Mouse (Mus musculus) kidney, embryonic 15.5 days (tissue): ENCODE results near the gene Osbpl11. TPM values are rescaled to one million over a fixed set of nuclear protein-coding genes. Genes with fewer than 3 reads are reported as not detected.

Source experiments
- ATAC-seq: fragments of 200-750 bp; cut with Nextera tagmentation; replicated peaks from 2 replicates; pipeline ENCODE4 v1.8.0; 2017; ENCODE audit warnings: moderate TSS enrichment; ENCODE audit not compliant: low FRiP score
- H3K27ac ChIP-seq: fragments of 300-500 bp; sonication (generic); 2 replicates; pipeline ENCODE4 v1.5.1; 2015; ENCODE audit warnings: mild to moderate bottlenecking, inconsistent platforms
- H3K27me3 ChIP-seq: fragments of 300-500 bp; sonication (generic); 2 replicates; pipeline ENCODE4 v1.6.1; 2015; ENCODE audit warnings: inconsistent platforms
- H3K36me3 ChIP-seq: fragments of 300-500 bp; sonication (generic); 2 replicates; pipeline ENCODE4 v1.6.1; 2015; ENCODE audit warnings: inconsistent platforms
- H3K4me1 ChIP-seq: fragments of 300-500 bp; sonication (generic); 2 replicates; pipeline ENCODE4 v1.6.1; 2015; ENCODE audit warnings: inconsistent platforms
- H3K4me2 ChIP-seq: fragments of 300-500 bp; sonication (generic); 2 replicates; pipeline ENCODE4 v1.6.1; 2015; ENCODE audit warnings: moderate library complexity, mild to moderate bottlenecking, inconsistent platforms
- H3K4me3 ChIP-seq: fragments of 300-500 bp; sonication (generic); replicated peaks from 2 replicates; pipeline ENCODE4 v1.5.1; 2015; ENCODE audit warnings: mild to moderate bottlenecking, inconsistent platforms
- H3K9ac ChIP-seq: fragments of 300-500 bp; sonication (generic); 2 replicates; pipeline ENCODE4 v1.6.1; 2015; ENCODE audit warnings: mild to moderate bottlenecking, inconsistent platforms
- H3K9me3 ChIP-seq: fragments of 300-500 bp; sonication (generic); replicated peaks from 2 replicates; pipeline ENCODE4 v1.6.1; 2016; ENCODE audit warnings: inconsistent platforms
- WGBS: fragments of 180-500 bp; shearing (Covaris S2); methylation state at CpG from one replicate; pipeline ENCODE4 v1.1.7; 2015; ENCODE audit warnings: mixed read lengths; 5-methylcytosine and 5-hydroxymethylcytosine counted together
- polyA plus RNA-seq: library from polyadenylated mRNA; unstranded; fragments of >200 nt; fragmentation: Nextera tagmentation; extraction: Ambion mirVana; gene quantifications from 2 replicates; pipeline ENCODE4 v1.2.1, GENCODE M21; 2015

Osbpl11 gene
- polyA plus RNA-seq, 1 experiment from 2014 or later: 18.9 TPM

GRCm38 (mm10) chr16:33247006-33247405 lies 62.1 kb downstream of the Osbpl11 start:
- H3K9me3 ChIP-seq: no peaks in the 10 kb centered on the region
- peaks cover 7% of the 10 kb centered on the region for H3K4me1 ChIP-seq
- no peak overlapping the region for H3K4me3 ChIP-seq
- peaks cover 38% of the 10 kb centered on the region for H3K36me3 ChIP-seq
- no peak for ATAC-seq
- WGBS: 72% methylated on average over 2 of the region's 2 CpGs
- no peak overlapping the region for H3K4me2 ChIP-seq
- H3K9ac ChIP-seq: no peak overlapping the region
- H3K27me3 ChIP-seq: no peaks in the 10 kb centered on the region
- H3K27ac ChIP-seq: no peak overlapping the region

- Histone ChIP-seq H3K36me3 (peaks cover 16% of the 10 kb centered on the region; the same call in 1 of the 2 replicates), H3K9me3 (no peaks in the 10 kb centered on the region), H3K4me2 (peak overlapping the region; percentile 73), H3K27ac (peak overlapping the region; percentile 91), H3K4me3 (peak overlapping the region; percentile 100), H3K9ac (peak overlapping the region; percentile 96), H3K27me3 (no peaks in the 10 kb centered on the region), H3K4me1 (peaks cover 22% of the 10 kb centered on the region)
- ATAC-seq: no peak; the same call in 1 of the 2 replicates
- WGBS: 16% methylated on average over 9 of the region's 9 CpGs
Measured at GRCm38 (mm10) chr16:33250651-33251120, 65.8 kb downstream of the Osbpl11 start.

GRCm38 (mm10) chr16:33251194-33252051 lies 66.6 kb downstream of the Osbpl11 start, which contains the start of gene Snx4:
Snx4 (plus strand) TSS chr16:33251442.
- Histone ChIP-seq H3K4me1 (peaks cover 22% of the 10 kb centered on the region), H3K4me3 (peak within 1 kb of the TSS; percentile 100), H3K9me3 (no peaks in the 10 kb centered on the region), H3K27ac (peak within 1 kb of the TSS; percentile 91), H3K9ac (peak within 1 kb of the TSS; percentile 96), H3K36me3 (peaks cover 16% of the 10 kb centered on the region; the same call in 1 of the 2 replicates), H3K4me2 (peak within 1 kb of the TSS; percentile 73), H3K27me3 (no peaks in the 10 kb centered on the region)
- under 1% methylated on average over 72 of the region's 72 CpGs for WGBS
- peak; percentile 93 for ATAC-seq

- no peak overlapping the region for H3K4me3 ChIP-seq
- 84% methylated on average over 7 of the region's 7 CpGs for WGBS
- no peak overlapping the region for H3K9ac ChIP-seq
- peaks cover 4% of the 10 kb centered on the region; the same call in 1 of the 2 replicates for H3K36me3 ChIP-seq
- H3K4me2 ChIP-seq: no peak overlapping the region
- no peaks in the 10 kb centered on the region for H3K9me3 ChIP-seq
- no peaks in the 10 kb centered on the region for H3K27me3 ChIP-seq
- peaks cover 17% of the 10 kb centered on the region for H3K4me1 ChIP-seq
- no peak overlapping the region for H3K27ac ChIP-seq
- ATAC-seq: no peak
Measured at GRCm38 (mm10) chr16:33255601-33256000, 70.7 kb downstream of the Osbpl11 start.

GRCm38 (mm10) chr16:33258530-33258929 lies 73.7 kb downstream of the Osbpl11 start:
- H3K4me1 ChIP-seq: peaks cover 15% of the 10 kb centered on the region
- peaks cover under 1% of the 10 kb centered on the region; the same call in 1 of the 2 replicates for H3K36me3 ChIP-seq
- no peak overlapping the region for H3K9ac ChIP-seq
- ATAC-seq: no peak
- 90% methylated on average over 2 of the region's 2 CpGs for WGBS
- no peak overlapping the region for H3K4me2 ChIP-seq
- H3K27ac ChIP-seq: no peak overlapping the region
- H3K27me3 ChIP-seq: no peaks in the 10 kb centered on the region
- no peak overlapping the region for H3K4me3 ChIP-seq
- no peaks in the 10 kb centered on the region for H3K9me3 ChIP-seq

- no peak overlapping the region for H3K27ac ChIP-seq
- no peak overlapping the region for H3K4me2 ChIP-seq
- H3K4me3 ChIP-seq: no peak overlapping the region
- H3K36me3 ChIP-seq: peaks cover 6% of the 10 kb centered on the region
- ATAC-seq: no peak
- no peak overlapping the region for H3K9ac ChIP-seq
- no peaks in the 10 kb centered on the region for H3K27me3 ChIP-seq
- H3K9me3 ChIP-seq: no peaks in the 10 kb centered on the region
- H3K4me1 ChIP-seq: peaks cover 12% of the 10 kb centered on the region; the same call in 1 of the 2 replicates
- 86% methylated on average over 3 of the region's 3 CpGs for WGBS
Measured at GRCm38 (mm10) chr16:33259824-33260223, 75.0 kb downstream of the Osbpl11 start.

- Histone ChIP-seq H3K27ac (peak overlapping the region; percentile 13; the same call in 1 of the 2 replicates), H3K4me3 (no peak overlapping the region), H3K27me3 (no peaks in the 10 kb centered on the region), H3K9me3 (no peaks in the 10 kb centered on the region), H3K36me3 (peaks cover 16% of the 10 kb centered on the region), H3K9ac (no peak overlapping the region), H3K4me1 (0 out of 2 replicates have a peak, but pooled peaks cover 8% of the 10 kb centered on the region), H3K4me2 (no peak overlapping the region)
- 79% methylated on average over 8 of the region's 8 CpGs for WGBS
- no peak for ATAC-seq
Measured at GRCm38 (mm10) chr16:33260825-33261224, 76.0 kb downstream of the Osbpl11 start.

GRCm38 (mm10) chr16:33261584-33262061 lies 76.8 kb downstream of the Osbpl11 start:
- no peak overlapping the region for H3K4me2 ChIP-seq
- H3K4me3 ChIP-seq: no peak overlapping the region
- H3K9ac ChIP-seq: no peak overlapping the region
- H3K27me3 ChIP-seq: no peaks in the 10 kb centered on the region
- H3K36me3 ChIP-seq: peaks cover 24% of the 10 kb centered on the region
- H3K27ac ChIP-seq: peak overlapping the region; percentile 13; the same call in 1 of the 2 replicates
- 0 out of 2 replicates have a peak, but pooled peaks cover 8% of the 10 kb centered on the region for H3K4me1 ChIP-seq
- no peaks in the 10 kb centered on the region for H3K9me3 ChIP-seq
- 78% methylated on average over 2 of the region's 2 CpGs for WGBS
- no peak for ATAC-seq

GRCm38 (mm10) chr16:33262096-33262495 lies 77.2 kb downstream of the Osbpl11 start:
- Histone ChIP-seq H3K4me1 (0 out of 2 replicates have a peak, but pooled peaks cover 8% of the 10 kb centered on the region), H3K4me2 (no peak overlapping the region), H3K27me3 (no peaks in the 10 kb centered on the region), H3K9me3 (no peaks in the 10 kb centered on the region), H3K36me3 (peaks cover 29% of the 10 kb centered on the region), H3K27ac (peak overlapping the region; percentile 13; the same call in 1 of the 2 replicates), H3K4me3 (no peak overlapping the region), H3K9ac (no peak overlapping the region)
- ATAC-seq: no peak
- 74% methylated on average over 1 of the region's 1 CpGs for WGBS

- ATAC-seq: no peak
- H3K27me3 ChIP-seq: no peaks in the 10 kb centered on the region
- H3K36me3 ChIP-seq: peaks cover 71% of the 10 kb centered on the region
- H3K9ac ChIP-seq: no peak overlapping the region
- no peaks in the 10 kb centered on the region for H3K9me3 ChIP-seq
- no peak overlapping the region for H3K4me3 ChIP-seq
- no peaks in the 10 kb centered on the region for H3K4me1 ChIP-seq
- no peak overlapping the region for H3K4me2 ChIP-seq
- no peak overlapping the region for H3K27ac ChIP-seq
- WGBS: 89% methylated on average over 9 of the region's 9 CpGs
Measured at GRCm38 (mm10) chr16:33267616-33268253, 82.9 kb downstream of the Osbpl11 start.

- Histone ChIP-seq H3K4me3 (no peak overlapping the region), H3K27ac (no peak overlapping the region), H3K4me1 (no peaks in the 10 kb centered on the region), H3K27me3 (no peaks in the 10 kb centered on the region), H3K9ac (no peak overlapping the region), H3K36me3 (peaks cover 72% of the 10 kb centered on the region), H3K9me3 (no peaks in the 10 kb centered on the region), H3K4me2 (no peak overlapping the region)
- no peak for ATAC-seq
- 92% methylated on average over 4 of the region's 4 CpGs for WGBS
Measured at GRCm38 (mm10) chr16:33271824-33272223, 87.0 kb downstream of the Osbpl11 start.

GRCm38 (mm10) chr16:33283079-33283478 lies 98.2 kb downstream of the Osbpl11 start:
- ATAC-seq: no peak
- no peak overlapping the region for H3K4me2 ChIP-seq
- WGBS: 84% methylated on average over 1 of the region's 1 CpGs
- H3K36me3 ChIP-seq: peaks cover 78% of the 10 kb centered on the region
- H3K9ac ChIP-seq: no peak overlapping the region
- no peak overlapping the region for H3K27ac ChIP-seq
- H3K4me1 ChIP-seq: no peaks in the 10 kb centered on the region
- H3K27me3 ChIP-seq: no peaks in the 10 kb centered on the region
- H3K4me3 ChIP-seq: no peak overlapping the region
- no peaks in the 10 kb centered on the region for H3K9me3 ChIP-seq
